26 mouse cellular contexts compared by ENCODE assay signal in the genomic region with DNA sequence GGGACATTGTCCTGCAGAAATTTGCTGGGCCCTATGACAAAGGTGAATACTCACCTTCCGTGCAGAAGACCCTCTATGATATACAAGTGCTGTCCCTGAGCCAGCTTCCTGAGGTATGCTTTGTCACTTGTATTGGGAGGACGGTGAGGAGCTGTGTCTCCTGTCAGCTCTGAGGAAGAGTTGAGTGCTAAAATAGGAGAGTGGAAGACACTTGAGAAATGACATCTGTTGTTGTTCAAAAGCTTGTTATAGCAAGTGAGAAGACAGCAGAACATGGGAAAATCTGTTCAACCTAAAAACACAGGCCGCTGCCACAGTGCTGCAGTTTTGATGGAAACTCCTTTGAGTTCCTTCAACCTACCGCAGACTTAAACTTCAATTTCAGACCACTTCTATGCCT. TPM values are rescaled to one million over a fixed set of nuclear protein-coding genes. Genes with fewer than 3 reads are reported as not detected.
DNase-seq lines count a peak whose midpoint lies in the region; ATAC-seq lines count a peak whose summit lies in the region.
"Had no signal": no experiment of that assay in that cellular context is flagged by ENCODE, and none has a peak within 500 bp of the region (broad histone marks: within the 10 kb centered on the region; RNA-seq: fewer than 3 reads in every experiment).

No protein-coding gene starts in this region.

- no peak for DNase-seq in frontal cortex, postnatal 10 days (ENCODE audit: low spot score in 2 of 2)
- peak; percentile 32 for DNase-seq in left cerebral cortex, adult 11 months (ENCODE audit: low spot score)
- no peak for DNase-seq in left cerebral cortex, adult 9 months (ENCODE audit: low spot score in 2 of 2)
- DNase-seq in brain, adult 2 months (ENCODE audit: low read depth, low spot score), result peak; percentile 75
- peak; percentile 30 to 44 for DNase-seq in left cerebral cortex, postnatal 36 days (ENCODE audit: low spot score in 2 of 2)
- DNase-seq in cerebellum, postnatal 14 days, result no peak
- DNase-seq: adrenal gland, adult 8-10 months; cerebellum, adult 11 months; cerebellum, adult 9-10 months; gastrocnemius, postnatal 10 days; kidney, adult 2 months; kidney, postnatal 36 days; layer of hippocampus, postnatal 36 days; lung, adult 18-20 months; lung, postnatal 4 days; thymus, postnatal 4 days had no signal

- peak; percentile 56 for ATAC-seq in frontal cortex, adult (ENCODE audit: low TSS enrichment)
- ATAC-seq: forebrain, embryonic 16.5 days; hindbrain, embryonic 16.5 days; intestine, embryonic 15.5 days; liver, embryonic 12.5 days; lung, postnatal 0 days had no signal

- intact Hi-C loops in left cerebral cortex, postnatal 36 days (cut with DNase I), result loop anchor here (5.0 kb wide), 1 partner anchor 58 kb away; no protein-coding TSS in a partner anchor

RNA-seq across cellular contexts. Expression of gene Dnase2b, which starts 10.4 kb away (rescaled TPM):
- not detected for total RNA-seq in left cerebral cortex, postnatal 36 days (2021)
- total RNA-seq: adrenal gland, adult 8-10 months; gastrocnemius, postnatal 10 days; heart, postnatal 25 days; layer of hippocampus, adult 8-10 months; layer of hippocampus, postnatal 36 days; midbrain, postnatal 0 days had no signal

RNA-seq across cellular contexts. Expression of gene 4930503B20Rik, which starts 25.4 kb away (rescaled TPM):
- total RNA-seq in left cerebral cortex, postnatal 36 days (2021), result not detected
- total RNA-seq: adrenal gland, adult 8-10 months; adrenal gland, postnatal 4 days; heart, postnatal 25 days; layer of hippocampus, postnatal 36 days; midbrain, postnatal 0 days had no signal

RNA-seq across cellular contexts. Expression of gene Uox, which starts 55.5 kb away (rescaled TPM):
- total RNA-seq in left cerebral cortex, postnatal 36 days (2021), result under 1 TPM; 0.36 to 0.52 TPM
- total RNA-seq: heart, postnatal 25 days; midbrain, postnatal 0 days had no signal

RNA-seq across cellular contexts. Expression of gene Samd13, which starts 59.6 kb away (rescaled TPM):
- total RNA-seq in left cerebral cortex, postnatal 36 days (2021), result under 1 TPM; 0.20 to 0.95 TPM
- total RNA-seq: layer of hippocampus, postnatal 36 days had no signal

Comparison
In these comparisons a context has a peak if more than half of its experiments do, and no peak if none do; other contexts are left out.
1. DNase-seq: peak in left cerebral cortex, adult 11 months (single experiment), brain, adult 2 months (single experiment) and left cerebral cortex, postnatal 36 days (2 of 2); none in frontal cortex, postnatal 10 days (0 of 2), left cerebral cortex, adult 9 months (0 of 2) and cerebellum, postnatal 14 days (0 of 2).